Mouse (Mus musculus): Measurements from ENCODE around the gene Pi4ka. TPM values are rescaled to one million over a fixed set of nuclear protein-coding genes. Genes with fewer than 3 reads are reported as not detected.

Gene Pi4ka
- polyA plus RNA-seq, 1 experiment from 2014 or later = 12.9 TPM

- Histone ChIP-seq H3K9ac (peak overlapping the region; percentile 56), H3K4me1 (replicated peaks) (peaks cover 86% of the 10 kb centered on the region), H3K4me3 (replicated peaks) (no peak overlapping the region), H3K27ac (peak overlapping the region; percentile 80), H3K27me3 (no peaks in the 10 kb centered on the region), H3K36me3 (peaks cover 9% of the 10 kb centered on the region), H3K9me3 (replicated peaks) (no peaks in the 10 kb centered on the region), H3K4me2 (peak overlapping the region; percentile 49)
- ATAC-seq (ENCODE audit: low read depth) = peak; percentile 90
- peak; percentile 69 for DNase-seq
- WGBS (ENCODE audit: insufficient replicate concordance) = 36% methylated on average over 3 of the region's 3 CpGs
These were observed 153.9 kb downstream of the Pi4ka start for GRCm38 (mm10) chr16:17252086-17252726.

DNA sequence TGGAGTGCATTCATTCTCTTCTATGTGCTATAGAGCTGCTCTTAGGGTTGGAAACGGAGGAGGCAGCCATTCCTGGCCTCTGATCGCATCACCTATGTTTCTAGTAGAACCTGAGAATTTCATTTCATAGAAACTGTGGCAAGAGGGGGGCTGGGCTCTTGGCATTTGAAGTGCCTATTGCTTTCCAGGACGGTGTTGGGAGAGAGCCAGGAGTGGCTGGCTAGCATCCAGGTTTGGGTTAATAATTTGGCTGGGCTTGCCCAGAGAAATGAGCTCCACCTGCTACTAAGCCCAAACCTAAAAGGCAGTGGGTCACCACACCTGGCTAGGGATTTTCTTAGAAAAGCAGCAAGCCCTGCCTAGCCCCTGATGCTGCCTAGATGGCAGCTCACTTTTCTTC, 154.6 kb downstream of the Pi4ka start:
- H3K4me2 ChIP-seq = peak overlapping the region; percentile 49
- ATAC-seq (ENCODE audit: low read depth) = no peak

GRCm38 (mm10) chr16:17249135-17249534, 157.0 kb downstream of the Pi4ka start:
- 0 out of 2 replicates have a peak overlapping the region, but pooled peaks have one; percentile 22 for H3K9ac ChIP-seq
- H3K27ac ChIP-seq = peak overlapping the region; percentile 60
- no peaks in the 10 kb centered on the region for H3K27me3 ChIP-seq
- no peak overlapping the region for H3K4me3 ChIP-seq (replicated peaks)
- H3K36me3 ChIP-seq = no peaks in the 10 kb centered on the region
- ATAC-seq (ENCODE audit: low read depth) = peak; percentile 63
- WGBS (ENCODE audit: insufficient replicate concordance) = 6% methylated on average over 6 of the region's 6 CpGs
- H3K4me2 ChIP-seq = peak overlapping the region; percentile 21
- H3K9me3 ChIP-seq (replicated peaks) = no peaks in the 10 kb centered on the region
- DNase-seq = peak; percentile 58
- H3K4me1 ChIP-seq (replicated peaks) = peaks cover 94% of the 10 kb centered on the region

More for the DNA sequence above, 154.6 kb downstream of the Pi4ka start:
- 63% methylated on average over 3 of the region's 3 CpGs for WGBS (ENCODE audit: insufficient replicate concordance)
- no peak for DNase-seq
- H3K4me3 ChIP-seq (replicated peaks) = no peak overlapping the region
- H3K27ac ChIP-seq = peak overlapping the region; percentile 80
- no peaks in the 10 kb centered on the region for H3K27me3 ChIP-seq
- 0 out of 2 replicates have a peak, but pooled peaks cover 5% of the 10 kb centered on the region for H3K36me3 ChIP-seq
- H3K4me1 ChIP-seq (replicated peaks) = peaks cover 85% of the 10 kb centered on the region
- H3K9ac ChIP-seq = peak overlapping the region; percentile 56
- H3K9me3 ChIP-seq (replicated peaks) = no peaks in the 10 kb centered on the region

DNA sequence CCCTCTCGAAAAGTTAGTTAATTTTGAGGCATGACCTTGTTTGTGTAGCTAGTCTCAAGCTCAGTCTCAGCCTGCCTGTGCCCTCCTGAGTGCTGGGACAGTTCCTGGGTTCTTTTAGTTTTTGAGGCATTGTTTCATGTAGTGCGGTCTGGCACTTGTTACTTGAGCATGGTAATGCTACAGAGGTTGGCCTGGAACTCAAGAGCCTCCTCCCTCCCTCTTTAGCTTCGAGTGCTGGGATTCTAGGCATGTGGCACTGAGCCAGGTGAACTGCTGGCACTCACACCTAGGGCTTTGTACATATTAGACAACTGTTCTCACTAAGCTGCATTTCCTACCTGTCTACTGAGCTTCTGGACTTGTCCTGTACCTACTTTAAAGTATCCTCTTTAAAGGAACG, 158.4 kb downstream of the Pi4ka start:
- ATAC-seq (ENCODE audit: low read depth) = no peak
- Histone ChIP-seq H3K4me1 (replicated peaks) (peaks cover 94% of the 10 kb centered on the region), H3K9ac (no peak overlapping the region), H3K9me3 (replicated peaks) (no peaks in the 10 kb centered on the region), H3K27me3 (no peaks in the 10 kb centered on the region), H3K27ac (0 out of 2 replicates have a peak overlapping the region, but pooled peaks have one; percentile 1), H3K4me3 (replicated peaks) (no peak overlapping the region), H3K36me3 (no peaks in the 10 kb centered on the region), H3K4me2 (no peak overlapping the region)
- 63% methylated on average over 4 of the region's 4 CpGs for WGBS (ENCODE audit: insufficient replicate concordance)
- no peak for DNase-seq

- H3K9ac ChIP-seq = no peak overlapping the region
- DNase-seq (no peak), ATAC-seq (ENCODE audit: low read depth) (no peak)
- H3K9me3 ChIP-seq (replicated peaks) = no peaks in the 10 kb centered on the region
- 53% methylated on average over 1 of the region's 1 CpGs for WGBS (ENCODE audit: insufficient replicate concordance)
- no peaks in the 10 kb centered on the region for H3K27me3 ChIP-seq
- no peak overlapping the region for H3K27ac ChIP-seq
- H3K36me3 ChIP-seq = no peaks in the 10 kb centered on the region
- H3K4me1 ChIP-seq (replicated peaks) = peaks cover 86% of the 10 kb centered on the region
- H3K4me3 ChIP-seq (replicated peaks) = no peak overlapping the region
- H3K4me2 ChIP-seq = no peak overlapping the region
These were observed 161.1 kb downstream of the Pi4ka start for GRCm38 (mm10) chr16:17244996-17245395.

- WGBS (ENCODE audit: insufficient replicate concordance) = 36% methylated on average over 1 of the region's 1 CpGs
- H3K27me3 ChIP-seq = no peaks in the 10 kb centered on the region
- no peaks in the 10 kb centered on the region for H3K9me3 ChIP-seq (replicated peaks)
- H3K9ac ChIP-seq = no peak overlapping the region; the same call in 1 of the 2 replicates
- peak overlapping the region; percentile 65 for H3K27ac ChIP-seq
- ATAC-seq (ENCODE audit: low read depth) = peak; percentile 68
- no peak for DNase-seq
- peaks cover 86% of the 10 kb centered on the region for H3K4me1 ChIP-seq (replicated peaks)
- H3K4me2 ChIP-seq = no peak overlapping the region
- no peak overlapping the region for H3K4me3 ChIP-seq (replicated peaks)
- H3K36me3 ChIP-seq = no peaks in the 10 kb centered on the region
These were observed 162.4 kb downstream of the Pi4ka start for GRCm38 (mm10) chr16:17243731-17244130.

DNA sequence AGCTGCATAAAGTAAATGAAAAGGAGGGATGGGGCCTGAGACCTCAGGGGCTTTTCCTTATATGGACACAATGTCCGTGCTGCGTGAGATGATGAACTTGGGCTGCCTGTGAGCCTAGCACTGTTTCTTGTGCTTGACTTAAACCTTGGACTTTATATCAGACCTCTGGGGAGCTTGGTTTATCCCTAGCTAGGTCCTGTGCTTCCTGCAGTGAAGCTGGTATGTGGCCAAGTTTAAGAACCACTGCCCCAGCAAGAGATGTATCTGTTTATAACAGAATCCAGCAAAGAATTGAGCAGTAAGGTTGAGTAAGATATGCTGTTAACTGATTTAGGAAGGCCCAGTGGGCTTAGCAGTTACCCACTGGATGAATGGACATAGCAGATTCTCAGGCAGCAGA, 166.7 kb downstream of the Pi4ka start:
- no peak for ATAC-seq (ENCODE audit: low read depth)
- no peaks in the 10 kb centered on the region for H3K27me3 ChIP-seq
- peaks cover 92% of the 10 kb centered on the region for H3K4me1 ChIP-seq (replicated peaks)
- H3K27ac ChIP-seq = no peak overlapping the region
- H3K9ac ChIP-seq = no peak overlapping the region
- no peak for DNase-seq
- 66% methylated on average over 2 of the region's 2 CpGs for WGBS (ENCODE audit: insufficient replicate concordance)
- H3K36me3 ChIP-seq = no peaks in the 10 kb centered on the region
- no peak overlapping the region for H3K4me2 ChIP-seq
- H3K9me3 ChIP-seq (replicated peaks) = no peaks in the 10 kb centered on the region
- H3K4me3 ChIP-seq (replicated peaks) = no peak overlapping the region

- no peak overlapping the region for H3K4me3 ChIP-seq (replicated peaks)
- 13% methylated on average over 3 of the region's 3 CpGs for WGBS (ENCODE audit: insufficient replicate concordance)
- H3K4me2 ChIP-seq = peak overlapping the region; percentile 19; the same call in 1 of the 2 replicates
- H3K9me3 ChIP-seq (replicated peaks) = no peaks in the 10 kb centered on the region
- H3K9ac ChIP-seq = no peak overlapping the region
- H3K27ac ChIP-seq = peak overlapping the region; percentile 53; the same call in 1 of the 2 replicates
- no peaks in the 10 kb centered on the region for H3K36me3 ChIP-seq
- peaks cover 91% of the 10 kb centered on the region for H3K4me1 ChIP-seq (replicated peaks)
- ATAC-seq (ENCODE audit: low read depth) (peak; percentile 58), DNase-seq (peak; percentile 54)
- no peaks in the 10 kb centered on the region for H3K27me3 ChIP-seq
These were observed 168.5 kb downstream of the Pi4ka start for GRCm38 (mm10) chr16:17237634-17238033.

GRCm38 (mm10) chr16:17234916-17235665, 171.0 kb downstream of the Pi4ka start:
- DNase-seq (no peak), ATAC-seq (ENCODE audit: low read depth) (no peak)
- Histone ChIP-seq H3K4me1 (replicated peaks) (peaks cover 73% of the 10 kb centered on the region), H3K9ac (peak overlapping the region; percentile 92), H3K9me3 (replicated peaks) (no peaks in the 10 kb centered on the region), H3K27ac (peak overlapping the region; percentile 77; the same call in 1 of the 2 replicates), H3K4me3 (replicated peaks) (peak overlapping the region; percentile 92), H3K36me3 (no peaks in the 10 kb centered on the region), H3K4me2 (peak overlapping the region; percentile 98), H3K27me3 (no peaks in the 10 kb centered on the region)
- 43% methylated on average over 9 of the region's 9 CpGs for WGBS (ENCODE audit: insufficient replicate concordance)

GRCm38 (mm10) chr16:17234499-17234895, 171.6 kb downstream of the Pi4ka start:
- H3K9me3 ChIP-seq (replicated peaks) = no peaks in the 10 kb centered on the region
- H3K27me3 ChIP-seq = peaks cover 4% of the 10 kb centered on the region; the same call in 1 of the 2 replicates
- peak overlapping the region; percentile 98 for H3K4me2 ChIP-seq
- H3K36me3 ChIP-seq = no peaks in the 10 kb centered on the region
- H3K4me3 ChIP-seq (replicated peaks) = peak overlapping the region; percentile 92
- ATAC-seq (ENCODE audit: low read depth) (no peak), DNase-seq (peak; percentile 40)
- peak overlapping the region; percentile 77; the same call in 1 of the 2 replicates for H3K27ac ChIP-seq
- WGBS (ENCODE audit: insufficient replicate concordance) = 2% methylated on average over 12 of the region's 12 CpGs
- peak overlapping the region; percentile 92 for H3K9ac ChIP-seq
- H3K4me1 ChIP-seq (replicated peaks) = peaks cover 67% of the 10 kb centered on the region

DNA sequence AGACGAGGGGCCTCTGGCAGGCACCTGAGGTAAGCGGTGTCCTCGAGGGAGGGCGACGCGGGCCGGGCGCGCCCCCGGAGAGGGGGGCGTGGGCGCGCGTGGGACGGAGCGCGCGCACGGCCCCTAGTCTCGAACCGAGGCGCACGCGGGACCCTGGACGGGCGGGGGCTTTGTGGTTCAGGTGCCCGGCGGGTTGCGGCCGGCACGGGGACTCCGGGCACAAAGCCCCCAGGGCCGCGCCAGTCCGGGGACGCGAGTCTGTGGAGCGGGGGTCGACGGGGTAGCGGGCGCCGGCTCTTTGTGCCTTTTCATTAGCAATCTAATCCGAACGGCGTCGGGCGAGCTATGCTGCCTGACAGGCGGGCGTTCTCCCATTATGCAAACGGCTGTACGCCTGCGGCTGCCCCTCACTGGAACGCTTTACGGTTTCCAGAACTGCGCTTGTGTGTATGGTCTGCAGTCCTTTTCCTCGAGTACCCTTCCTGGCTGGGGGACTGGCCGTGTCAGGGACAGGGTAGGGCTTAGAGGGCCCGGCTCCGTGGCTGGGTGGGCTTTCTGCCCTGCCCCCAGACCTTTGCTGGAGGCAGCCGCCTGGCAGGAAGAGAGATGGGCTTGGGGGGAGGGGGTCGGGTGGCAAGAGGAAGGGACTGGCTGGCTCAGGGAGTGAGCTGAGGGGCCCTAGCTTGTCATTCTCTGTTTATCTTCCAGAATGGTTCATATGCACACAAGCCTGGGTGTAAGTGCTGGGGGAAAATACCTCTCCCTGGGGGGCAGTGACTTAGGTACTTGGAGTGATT, 172.2 kb downstream of the Pi4ka start:
- H3K36me3 ChIP-seq = no peaks in the 10 kb centered on the region
- H3K4me3 ChIP-seq (replicated peaks) = peak overlapping the region; percentile 92
- H3K4me2 ChIP-seq = peak overlapping the region; percentile 98
- H3K9me3 ChIP-seq (replicated peaks) = no peaks in the 10 kb centered on the region
- H3K4me1 ChIP-seq (replicated peaks) = peaks cover 61% of the 10 kb centered on the region
- DNase-seq = peak; percentile 29
- WGBS (ENCODE audit: insufficient replicate concordance) = under 1% methylated on average over 62 of the region's 62 CpGs
- peak overlapping the region; percentile 77 for H3K27ac ChIP-seq
- H3K27me3 ChIP-seq = peaks cover 10% of the 10 kb centered on the region; the same call in 1 of the 2 replicates
- peak overlapping the region; percentile 92 for H3K9ac ChIP-seq
- peak; percentile 13 for ATAC-seq (ENCODE audit: low read depth)
